Mouse (Mus musculus) bone marrow, adult 2 months (tissue): ENCODE measurements at regions not wholly inside any gene's neighbourhood (a gene's known extent, or its start where the extent isn't known, plus 50 kb on each side); places are given as distances from the start of the nearest gene placed in this dataset.

Experiments used
- H3K27ac ChIP-seq: fragments of 200-500 bp; 2 replicates; pipeline ENCODE4 v1.5.1; 2012; ENCODE audit warnings: low read depth, mild to moderate bottlenecking, control low read depth, inconsistent platforms, low read length; ENCODE audit not compliant: control insufficient read depth, poor library complexity, insufficient read depth
- H3K4me1 ChIP-seq: fragments of 200-500 bp; 2 replicates; pipeline ENCODE4 v1.6.1; 2011; ENCODE audit warnings: low read length; ENCODE audit not compliant: control insufficient read depth, insufficient read depth
- H3K4me3 ChIP-seq: fragments of 200-500 bp; replicated peaks from 2 replicates; pipeline ENCODE3; 2011; ENCODE audit warnings: mild to moderate bottlenecking, low read depth, low read length, control low read depth; ENCODE audit not compliant: control insufficient read depth
- CTCF ChIP-seq: fragments of 200-500 bp; IDR thresholded peaks from 2 replicates; pipeline ENCODE4 v1.5.1; 2011; ENCODE audit warnings: low read length, control low read depth; ENCODE audit not compliant: control insufficient read depth, insufficient read depth
- POLR2A ChIP-seq: fragments of 200-500 bp; IDR thresholded peaks from 2 replicates; pipeline ENCODE4 v1.6.1; 2011; ENCODE audit warnings: low read depth, mild to moderate bottlenecking, control low read depth, low read length, borderline replicate concordance; ENCODE audit not compliant: control insufficient read depth
- WGBS: fragments of 180-500 bp; shearing (Covaris S2); methylation state at CpG from one replicate; pipeline ENCODE4 v1.1.7; 2018; 5-methylcytosine and 5-hydroxymethylcytosine counted together

DNA sequence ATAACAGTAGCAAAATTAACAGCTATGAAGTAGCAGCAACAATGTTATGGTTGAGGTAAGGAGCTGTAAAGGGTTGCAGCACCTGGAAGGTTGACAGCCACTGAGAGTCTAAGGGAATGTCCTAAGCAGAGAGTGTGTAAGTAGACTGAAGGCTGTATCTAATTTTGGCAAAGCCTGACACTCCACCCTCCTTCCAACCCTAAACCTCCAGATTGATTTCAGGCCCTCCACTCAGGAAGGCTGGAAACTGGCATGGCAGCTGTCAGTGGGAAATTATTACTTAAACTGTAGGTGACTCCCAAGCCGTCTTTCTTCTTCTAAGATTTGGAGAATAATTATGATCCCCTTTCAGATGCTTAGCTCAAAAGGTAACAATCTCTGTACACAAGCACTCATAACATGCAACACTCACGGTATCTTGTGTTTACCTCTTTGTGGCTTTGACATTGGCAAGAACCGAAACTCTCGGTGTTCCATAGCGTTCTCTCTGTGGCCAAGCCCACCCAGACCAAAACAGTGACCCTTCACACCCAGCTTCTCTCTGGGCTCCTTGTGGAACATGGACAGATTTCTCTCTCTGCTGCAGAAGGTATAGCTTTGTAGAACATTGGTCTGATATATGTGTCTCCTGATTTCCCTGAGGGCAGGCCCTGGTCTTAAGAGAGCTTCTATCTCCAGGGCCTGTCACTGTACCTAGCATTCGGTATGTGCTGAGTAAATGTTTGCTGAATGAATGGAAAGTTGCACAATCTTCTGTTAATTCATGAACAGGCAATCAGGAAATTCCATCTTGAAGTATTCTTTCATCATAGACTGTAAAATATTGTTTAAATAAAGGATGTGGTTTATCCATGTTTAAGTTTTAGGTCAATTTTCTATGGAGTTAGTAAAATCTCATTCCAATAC lies 102.0 kb upstream of the Gm15217 start:
- WGBS = 83% methylated on average over 6 of the region's 6 CpGs
- TF ChIP-seq POLR2A = no peak
- no peak overlapping the region for H3K27ac ChIP-seq
- H3K4me3 ChIP-seq = no peak overlapping the region
- no peaks in the 10 kb centered on the region for H3K4me1 ChIP-seq

DNA sequence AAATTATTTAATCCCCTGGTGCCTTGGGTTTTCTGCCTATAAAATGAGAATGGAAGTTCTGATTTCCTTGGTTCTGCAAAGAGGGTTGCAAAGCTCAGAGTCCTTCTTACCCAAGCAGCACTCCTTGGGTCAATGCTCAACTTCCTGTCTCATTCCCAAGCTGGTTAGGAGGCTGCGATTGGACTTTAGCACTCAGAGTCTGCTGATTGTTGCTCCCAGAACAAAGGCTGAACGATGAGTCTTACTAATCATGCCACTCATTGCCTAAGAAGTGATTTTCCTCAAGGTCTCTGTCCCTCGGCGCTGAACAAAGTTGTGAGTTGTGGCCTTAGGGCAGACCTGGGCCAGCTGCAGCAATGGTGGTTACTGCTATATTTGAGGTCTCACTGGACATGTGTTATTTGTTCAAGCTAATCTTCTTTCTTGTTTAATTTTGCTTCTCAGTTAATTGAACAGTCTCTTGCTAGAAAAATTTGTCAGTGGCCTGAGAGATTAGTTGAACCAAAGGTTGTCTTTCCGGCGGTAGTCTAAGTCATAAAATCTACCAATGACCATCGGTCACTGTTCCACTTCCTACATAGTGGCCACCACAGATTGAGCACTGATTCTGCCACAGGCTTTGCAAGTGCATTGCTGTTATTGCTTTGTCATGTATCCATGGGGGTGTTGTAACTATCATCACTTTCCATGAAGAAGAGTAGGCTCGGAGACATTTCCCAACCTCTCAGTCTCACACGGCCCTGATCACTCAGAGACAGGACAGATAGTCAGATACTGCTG lies 101.2 kb upstream of the Gm15217 start:
- no peak overlapping the region for H3K4me3 ChIP-seq
- H3K27ac ChIP-seq = no peak overlapping the region
- WGBS = 83% methylated on average over 9 of the region's 9 CpGs
- no peaks in the 10 kb centered on the region for H3K4me1 ChIP-seq
- TF ChIP-seq POLR2A (no peak), CTCF (no peak)

DNA sequence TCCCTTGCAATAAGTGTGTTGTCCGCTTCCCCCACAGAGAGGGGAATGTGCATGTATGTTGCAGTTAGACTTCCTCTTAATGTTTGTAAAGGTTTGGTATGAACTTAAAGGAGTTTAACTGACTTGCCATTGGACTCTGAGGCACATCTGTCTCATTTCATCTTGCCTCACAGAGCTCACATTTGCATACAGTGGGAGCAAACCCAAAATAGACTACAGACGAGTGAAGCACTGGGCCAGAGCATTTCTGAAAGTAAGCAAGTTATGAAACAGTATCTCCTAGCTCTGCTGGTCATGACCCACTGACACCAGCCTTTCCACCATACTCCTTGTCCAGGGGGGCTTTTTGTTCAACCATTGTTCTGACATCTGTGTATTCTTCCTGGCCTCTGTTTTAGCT lies 86.8 kb upstream of the Gm15217 start:
- TF ChIP-seq CTCF = no peak
- no peak for TF ChIP-seq POLR2A
- Histone ChIP-seq H3K27ac (no peak overlapping the region), H3K4me3 (no peak overlapping the region), H3K4me1 (no peaks in the 10 kb centered on the region)
- WGBS = 57% methylated on average over 2 of the region's 2 CpGs

DNA sequence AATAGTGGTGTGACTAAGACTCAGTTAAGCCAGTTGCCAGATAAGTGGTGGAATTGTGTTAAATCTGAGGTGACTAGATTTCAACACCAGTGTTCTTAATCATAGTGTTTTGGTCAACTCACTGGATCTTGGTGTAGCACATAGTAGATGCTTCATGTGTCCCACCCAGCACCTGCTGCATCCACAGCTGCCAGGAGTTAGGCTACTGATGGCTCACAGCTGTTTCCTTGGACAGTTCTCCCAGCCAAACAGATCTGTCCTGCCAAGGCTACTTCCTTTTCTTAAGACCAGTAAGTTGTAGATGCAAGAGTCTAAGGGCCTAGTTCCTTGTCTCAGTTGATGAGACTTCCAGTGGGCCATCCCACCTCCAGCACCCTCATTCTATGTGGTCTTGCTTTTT lies 82.9 kb upstream of the Gm15217 start:
- H3K27ac ChIP-seq = no peak overlapping the region
- H3K4me3 ChIP-seq = no peak overlapping the region
- H3K4me1 ChIP-seq = no peaks in the 10 kb centered on the region
- TF ChIP-seq POLR2A (no peak), CTCF (no peak)

DNA sequence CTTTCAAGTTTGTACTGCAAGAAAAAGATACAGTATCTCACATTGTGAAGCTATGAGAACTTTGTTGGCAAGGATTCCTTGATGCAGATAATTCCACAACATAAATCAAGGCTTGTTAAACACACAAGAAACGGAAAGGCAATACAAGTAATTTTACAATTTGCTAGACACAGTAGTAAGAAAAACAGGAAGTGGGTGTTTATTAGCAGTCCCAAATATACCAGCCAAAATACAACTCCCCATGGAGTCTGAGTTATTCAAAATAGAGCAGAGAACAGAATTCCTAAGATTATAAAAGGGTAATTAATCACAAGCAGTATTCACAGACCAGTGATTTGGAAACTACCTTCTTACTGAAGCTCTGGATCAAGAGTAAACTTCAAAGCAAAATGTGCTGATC lies 78.7 kb upstream of the Gm15217 start:
- H3K27ac ChIP-seq = no peak overlapping the region
- no peaks in the 10 kb centered on the region for H3K4me1 ChIP-seq
- WGBS = 67% methylated on average over 1 of the region's 1 CpGs
- TF ChIP-seq CTCF (no peak), POLR2A (no peak)
- H3K4me3 ChIP-seq = no peak overlapping the region

DNA sequence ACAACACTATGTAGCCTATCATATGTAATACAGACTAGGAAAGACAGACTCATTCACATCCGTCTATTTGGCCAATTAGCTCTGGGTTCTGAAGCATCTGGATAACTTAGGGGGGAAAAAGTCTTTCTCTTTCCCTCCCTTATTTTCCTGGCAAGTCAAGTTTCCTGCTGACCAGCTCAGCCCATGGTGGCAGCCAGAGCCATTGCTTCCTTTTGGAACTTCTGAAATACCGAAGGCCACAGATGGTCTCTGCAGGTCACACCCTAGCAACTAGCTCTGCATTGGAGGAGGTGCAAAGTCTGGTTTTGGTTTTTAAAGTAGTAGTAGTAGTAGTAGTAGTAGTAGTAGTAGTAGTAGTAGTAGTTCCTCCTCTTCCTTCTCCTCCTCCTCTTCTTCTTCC lies 76.6 kb upstream of the Gm15217 start:
- TF ChIP-seq POLR2A = no peak
- no peak for TF ChIP-seq CTCF
- Histone ChIP-seq H3K4me1 (no peaks in the 10 kb centered on the region), H3K27ac (no peak overlapping the region), H3K4me3 (no peak overlapping the region)
- 73% methylated on average over 2 of the region's 2 CpGs for WGBS

DNA sequence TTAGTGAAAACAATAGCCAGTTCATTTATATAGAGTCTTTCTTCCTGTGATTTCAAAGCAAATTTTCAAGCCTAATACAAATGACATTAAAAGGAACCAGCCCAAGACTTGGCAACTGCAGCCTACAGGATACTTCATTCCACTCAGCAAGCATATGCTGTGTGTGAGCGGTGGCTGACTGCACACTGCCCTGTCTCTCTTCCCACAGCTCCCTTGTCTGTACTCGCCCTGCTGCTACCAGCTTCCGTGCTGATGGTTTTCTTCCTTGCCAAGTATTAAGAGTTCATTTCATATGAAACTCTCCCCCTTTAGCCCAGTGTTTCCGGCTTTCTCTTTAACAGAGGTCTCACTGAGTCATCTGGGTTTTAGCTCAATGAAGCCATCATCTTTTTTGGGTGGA lies 73.9 kb upstream of the Gm15217 start:
- H3K27ac ChIP-seq = no peak overlapping the region
- TF ChIP-seq CTCF (no peak), POLR2A (no peak)
- no peaks in the 10 kb centered on the region for H3K4me1 ChIP-seq
- no peak overlapping the region for H3K4me3 ChIP-seq
- WGBS = 77% methylated on average over 4 of the region's 4 CpGs

DNA sequence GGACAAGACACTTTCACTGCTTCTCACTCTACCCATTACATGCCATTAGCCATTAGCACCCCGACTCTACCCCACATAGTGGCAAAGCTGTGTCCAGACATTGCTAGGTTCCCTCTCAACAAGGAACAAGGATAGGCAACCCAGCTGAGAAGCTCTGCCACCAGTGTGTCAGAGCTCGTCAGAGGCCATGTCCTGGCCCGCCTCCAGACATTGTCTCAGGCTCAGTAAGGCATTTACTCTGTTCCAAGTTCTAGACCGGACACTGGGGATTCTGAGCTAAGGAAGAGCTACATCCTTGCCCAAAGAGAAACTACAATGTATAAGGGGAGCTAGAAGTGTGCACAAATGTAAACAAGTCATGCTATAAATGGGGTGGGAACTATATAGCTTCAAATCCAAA lies 66.2 kb upstream of the Gm15217 start:
- H3K4me1 ChIP-seq = no peaks in the 10 kb centered on the region
- no peak overlapping the region for H3K27ac ChIP-seq
- no peak for TF ChIP-seq POLR2A
- 69% methylated on average over 4 of the region's 4 CpGs for WGBS
- no peak overlapping the region for H3K4me3 ChIP-seq

DNA sequence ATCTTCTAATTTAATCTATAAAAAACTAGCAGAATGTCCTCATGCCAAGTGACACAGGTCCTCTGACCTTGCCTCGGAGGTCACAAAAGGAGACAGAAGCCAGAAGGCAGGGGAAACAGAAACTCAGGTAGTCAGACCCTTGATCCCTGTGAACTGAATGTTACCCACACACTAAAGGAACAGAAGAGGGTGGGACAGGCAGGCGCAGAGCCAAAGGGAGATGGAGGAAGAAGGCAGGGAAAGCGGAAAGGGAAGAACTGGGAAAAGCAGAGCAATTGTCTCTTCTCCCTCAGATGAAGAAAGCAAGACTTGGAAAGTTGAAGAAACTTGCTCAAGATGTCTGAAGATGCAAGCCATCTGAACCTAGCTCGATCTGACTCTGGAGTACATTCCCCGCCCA lies 62.7 kb upstream of the Gm15217 start:
- Histone ChIP-seq H3K4me3 (no peak overlapping the region), H3K4me1 (no peaks in the 10 kb centered on the region), H3K27ac (no peak overlapping the region)
- 74% methylated on average over 5 of the region's 5 CpGs for WGBS
- no peak for TF ChIP-seq POLR2A
